Mouse (Mus musculus): Measurements from ENCODE around the gene Pgam1. TPM values are rescaled to one million over a fixed set of nuclear protein-coding genes. Genes with fewer than 3 reads are reported as not detected.
"Not testable (repeated sequence)": the region's sequence is repeated elsewhere in the genome, so short reads cannot be mapped to it uniquely, and the experiment has no call there.

Gene Pgam1
- polyA plus RNA-seq (2016; fragmentation: Nextera tagmentation; extraction: Ambion mirVana) = 636 and 656 TPM in 2 replicates

GRCm38 (mm10) chr19:41911178-41912073 lies at the start of gene Pgam1:
Pgam1 (plus strand) TSS chr19:41911923.
- peak within 1 kb of the TSS; percentile 91 for H3K9ac ChIP-seq (replicated peaks)
- WGBS = 6% methylated on average over 54 of the region's 54 CpGs
- H3K4me2 ChIP-seq = peak within 1 kb of the TSS; percentile 93
- no peaks in the 10 kb centered on the region for H3K9me3 ChIP-seq
- peak within 1 kb of the TSS; percentile 93 for H3K4me3 ChIP-seq (replicated peaks)
- H3K4me1 ChIP-seq (replicated peaks) = peaks cover 19% of the 10 kb centered on the region
- H3K36me3 ChIP-seq = peaks cover 15% of the 10 kb centered on the region
- no peaks in the 10 kb centered on the region for H3K27me3 ChIP-seq
- H3K27ac ChIP-seq = peak within 1 kb of the TSS; percentile 94
- peak; percentile 89 for ATAC-seq (ENCODE audit: insufficient number of reproducible peaks, insufficient read depth, low FRiP score, low TSS enrichment, low read depth)

- Histone ChIP-seq H3K27me3 (no peaks in the 10 kb centered on the region), H3K4me3 (replicated peaks) (no peak overlapping the region), H3K4me2 (no peak overlapping the region), H3K36me3 (peaks cover 86% of the 10 kb centered on the region), H3K27ac (no peak overlapping the region), H3K9me3 (no peaks in the 10 kb centered on the region), H3K4me1 (replicated peaks) (no peaks in the 10 kb centered on the region), H3K9ac (replicated peaks) (no peak overlapping the region)
- no peak for ATAC-seq (ENCODE audit: insufficient number of reproducible peaks, insufficient read depth, low FRiP score, low TSS enrichment, low read depth)
- 83% methylated on average over 8 of the region's 8 CpGs for WGBS
Measured at GRCm38 (mm10) chr19:41866707-41867106, 45.0 kb upstream of the Pgam1 start.

- Histone ChIP-seq H3K27me3 (no peaks in the 10 kb centered on the region), H3K9me3 (no peaks in the 10 kb centered on the region), H3K9ac (replicated peaks) (no peak overlapping the region), H3K27ac (no peak overlapping the region), H3K4me2 (no peak overlapping the region), H3K4me1 (replicated peaks) (no peaks in the 10 kb centered on the region), H3K36me3 (peaks cover 90% of the 10 kb centered on the region), H3K4me3 (replicated peaks) (no peak overlapping the region)
- ATAC-seq (ENCODE audit: insufficient number of reproducible peaks, insufficient read depth, low FRiP score, low TSS enrichment, low read depth) = no peak
- 95% methylated on average over 5 of the region's 5 CpGs for WGBS
Measured at GRCm38 (mm10) chr19:41869296-41869695, 42.4 kb upstream of the Pgam1 start.

- peaks cover 93% of the 10 kb centered on the region for H3K36me3 ChIP-seq
- not testable (repeated sequence) for H3K9ac ChIP-seq (replicated peaks)
Measured at GRCm38 (mm10) chr19:41869946-41870345, 41.8 kb upstream of the Pgam1 start.

GRCm38 (mm10) chr19:41872285-41872684 lies 39.4 kb upstream of the Pgam1 start:
- Histone ChIP-seq H3K4me2 (no peak overlapping the region), H3K27me3 (no peaks in the 10 kb centered on the region), H3K4me3 (replicated peaks) (no peak overlapping the region), H3K9me3 (no peaks in the 10 kb centered on the region), H3K36me3 (peaks cover 91% of the 10 kb centered on the region), H3K27ac (no peak overlapping the region), H3K9ac (replicated peaks) (no peak overlapping the region), H3K4me1 (replicated peaks) (no peaks in the 10 kb centered on the region)
- ATAC-seq (ENCODE audit: insufficient number of reproducible peaks, insufficient read depth, low FRiP score, low TSS enrichment, low read depth) = no peak
- WGBS = 95% methylated on average over 2 of the region's 2 CpGs

More at GRCm38 (mm10) chr19:41869946-41870345, 41.8 kb upstream of the Pgam1 start:
- H3K27me3 ChIP-seq; H3K27ac ChIP-seq; H3K4me1 ChIP-seq (replicated peaks); H3K4me3 ChIP-seq (replicated peaks); ATAC-seq (ENCODE audit: insufficient number of reproducible peaks, insufficient read depth, low FRiP score, low TSS enrichment, low read depth); H3K4me2 ChIP-seq; H3K9me3 ChIP-seq: not testable (repeated sequence)
- WGBS = 80% methylated on average over 5 of the region's 5 CpGs

DNA sequence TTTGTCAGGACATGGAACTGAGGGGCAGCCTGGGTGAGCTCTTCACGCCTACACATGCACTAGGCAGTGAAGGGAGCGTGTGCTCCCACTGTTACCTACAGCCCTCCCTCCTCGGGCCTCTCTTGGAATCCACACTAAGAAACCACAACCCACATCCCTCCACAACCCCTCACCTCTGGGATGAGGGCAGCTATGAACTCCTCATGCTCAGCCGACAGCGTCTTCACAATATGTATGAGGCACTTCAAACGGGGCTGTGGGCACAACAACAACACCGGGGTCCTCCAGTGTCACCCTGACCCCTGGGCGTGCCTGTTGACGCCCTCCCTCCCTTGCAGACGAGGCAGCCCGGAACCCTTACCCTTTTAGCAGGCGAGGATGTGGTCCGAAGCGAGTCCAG lies 37.4 kb upstream of the Pgam1 start:
- Histone ChIP-seq H3K4me2 (no peak overlapping the region), H3K36me3 (peaks cover 82% of the 10 kb centered on the region), H3K27me3 (no peaks in the 10 kb centered on the region), H3K27ac (no peak overlapping the region), H3K4me1 (replicated peaks) (no peaks in the 10 kb centered on the region), H3K9me3 (no peaks in the 10 kb centered on the region), H3K9ac (replicated peaks) (no peak overlapping the region), H3K4me3 (replicated peaks) (no peak overlapping the region)
- ATAC-seq (ENCODE audit: insufficient number of reproducible peaks, insufficient read depth, low FRiP score, low TSS enrichment, low read depth) = no peak
- 92% methylated on average over 14 of the region's 14 CpGs for WGBS

- H3K4me1 ChIP-seq (replicated peaks) = no peaks in the 10 kb centered on the region
- H3K36me3 ChIP-seq = peaks cover 65% of the 10 kb centered on the region
- H3K4me2 ChIP-seq = no peak overlapping the region
- H3K27ac ChIP-seq = no peak overlapping the region
- WGBS = 97% methylated on average over 4 of the region's 4 CpGs
- H3K27me3 ChIP-seq = no peaks in the 10 kb centered on the region
- H3K9ac ChIP-seq (replicated peaks) = no peak overlapping the region
- ATAC-seq (ENCODE audit: insufficient number of reproducible peaks, insufficient read depth, low FRiP score, low TSS enrichment, low read depth) = no peak
- H3K9me3 ChIP-seq = no peaks in the 10 kb centered on the region
- H3K4me3 ChIP-seq (replicated peaks) = no peak overlapping the region
Measured at GRCm38 (mm10) chr19:41881842-41882241, 29.9 kb upstream of the Pgam1 start.

- H3K27ac ChIP-seq = no peak overlapping the region
- H3K4me1 ChIP-seq (replicated peaks) = no peaks in the 10 kb centered on the region
- H3K36me3 ChIP-seq = peaks cover 70% of the 10 kb centered on the region
- 87% methylated on average over 9 of the region's 9 CpGs for WGBS
- no peaks in the 10 kb centered on the region for H3K27me3 ChIP-seq
- H3K9me3 ChIP-seq = no peaks in the 10 kb centered on the region
- no peak for ATAC-seq (ENCODE audit: insufficient number of reproducible peaks, insufficient read depth, low FRiP score, low TSS enrichment, low read depth)
- H3K9ac ChIP-seq (replicated peaks) = no peak overlapping the region
- no peak overlapping the region for H3K4me2 ChIP-seq
- no peak overlapping the region for H3K4me3 ChIP-seq (replicated peaks)
Measured at GRCm38 (mm10) chr19:41883882-41884281, 27.8 kb upstream of the Pgam1 start.

GRCm38 (mm10) chr19:41888191-41888590 lies 23.5 kb upstream of the Pgam1 start:
- ATAC-seq (ENCODE audit: insufficient number of reproducible peaks, insufficient read depth, low FRiP score, low TSS enrichment, low read depth) = no peak
- no peaks in the 10 kb centered on the region for H3K27me3 ChIP-seq
- no peak overlapping the region for H3K4me2 ChIP-seq
- H3K9me3 ChIP-seq = no peaks in the 10 kb centered on the region
- no peak overlapping the region for H3K4me3 ChIP-seq (replicated peaks)
- no peaks in the 10 kb centered on the region for H3K4me1 ChIP-seq (replicated peaks)
- peaks cover 70% of the 10 kb centered on the region for H3K36me3 ChIP-seq
- no peak overlapping the region for H3K27ac ChIP-seq
- H3K9ac ChIP-seq (replicated peaks) = no peak overlapping the region

GRCm38 (mm10) chr19:41894959-41895358 lies 16.8 kb upstream of the Pgam1 start:
- H3K9me3 ChIP-seq = no peaks in the 10 kb centered on the region
- peaks cover 16% of the 10 kb centered on the region for H3K36me3 ChIP-seq
- peak overlapping the region; percentile 92 for H3K4me2 ChIP-seq
- H3K4me1 ChIP-seq (replicated peaks) = peaks cover 9% of the 10 kb centered on the region
- ATAC-seq (ENCODE audit: insufficient number of reproducible peaks, insufficient read depth, low FRiP score, low TSS enrichment, low read depth) = no peak
- no peak overlapping the region for H3K27ac ChIP-seq
- no peaks in the 10 kb centered on the region for H3K27me3 ChIP-seq
- H3K4me3 ChIP-seq (replicated peaks) = peak overlapping the region; percentile 77
- H3K9ac ChIP-seq (replicated peaks) = peak overlapping the region; percentile 56; the same call in 1 of the 2 replicates
- 52% methylated on average over 7 of the region's 7 CpGs for WGBS

DNA sequence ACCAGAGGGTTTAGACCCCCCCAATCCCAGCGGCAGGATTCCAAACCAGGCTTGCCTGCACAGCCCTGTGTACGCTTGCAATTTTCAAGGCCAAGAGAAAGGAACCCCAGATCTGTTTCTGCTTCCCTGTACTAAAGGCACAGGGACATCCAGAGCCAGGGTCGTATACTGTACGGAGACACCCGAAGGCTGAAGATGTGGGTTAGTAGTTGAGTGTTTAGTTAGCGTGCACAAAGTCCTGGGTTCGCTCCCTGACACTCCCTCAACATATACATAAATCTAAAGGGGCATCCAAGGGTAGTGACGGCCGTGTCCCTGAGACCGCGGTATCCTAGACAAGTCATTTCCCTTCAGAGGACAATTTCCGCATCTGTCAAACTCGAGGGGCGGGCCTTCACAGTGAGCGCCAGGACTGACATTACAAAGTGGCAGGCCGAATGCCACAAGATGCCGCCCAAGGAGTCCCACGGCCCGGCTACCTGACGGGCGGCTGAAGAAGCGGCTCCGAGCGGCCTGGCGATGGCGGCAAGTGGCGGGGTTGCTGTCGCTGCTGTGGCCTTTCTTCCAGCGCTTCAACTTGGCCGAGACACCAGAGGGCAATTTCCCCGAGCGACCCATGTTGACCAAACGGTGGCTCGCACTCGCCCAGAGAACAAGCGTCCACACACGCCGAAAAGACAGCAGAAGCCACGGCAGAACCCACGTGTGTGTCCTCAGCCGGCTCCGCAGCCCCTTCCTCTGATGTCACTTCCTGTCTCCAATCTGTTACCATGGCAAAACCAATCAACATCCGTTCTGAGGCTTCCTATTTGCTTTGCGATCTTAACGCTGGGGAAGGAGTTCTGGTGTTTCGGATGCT lies 16.0 kb upstream of the Pgam1 start, which contains the start of gene Rrp12:
Gene Rrp12, minus strand, starts transcription at position 714 of the 859 bp plus-strand sequence.
- ATAC-seq (ENCODE audit: insufficient number of reproducible peaks, insufficient read depth, low FRiP score, low TSS enrichment, low read depth) = peak; percentile 61; the same call in 1 of the 2 replicates
- Histone ChIP-seq H3K4me3 (replicated peaks) (peak within 1 kb of the TSS; percentile 77), H3K9me3 (no peaks in the 10 kb centered on the region), H3K27me3 (no peaks in the 10 kb centered on the region), H3K4me1 (replicated peaks) (peaks cover 9% of the 10 kb centered on the region), H3K36me3 (peaks cover 9% of the 10 kb centered on the region), H3K4me2 (peak within 1 kb of the TSS; percentile 92), H3K27ac (no peak within 1 kb of the TSS), H3K9ac (replicated peaks) (peak within 1 kb of the TSS; percentile 56)
- under 1% methylated on average over 46 of the region's 46 CpGs for WGBS

Data from limb, embryonic 12.5 days (tissue).